Mouse (Mus musculus) hindbrain, embryonic 11.5 days (tissue): ENCODE results near the gene Astn1. TPM values are rescaled to one million over a fixed set of nuclear protein-coding genes. Genes with fewer than 3 reads are reported as not detected.

Experiments
- ATAC-seq: fragments of 200-750 bp; cut with Nextera tagmentation; 2 replicates; pipeline ENCODE4 v1.8.0; 2017; ENCODE audit warnings: mild to moderate bottlenecking, moderate TSS enrichment, moderate library complexity; ENCODE audit not compliant: low FRiP score
- DNase-seq: peaks from one replicate; pipeline ENCODE4 v3.0.0-alpha.2; 2015; ENCODE audit warnings: low spot score
- H3K27ac ChIP-seq: fragments of 300-500 bp; sonication (generic); 2 replicates; pipeline ENCODE4 v1.5.1; 2014; ENCODE audit warnings: mild to moderate bottlenecking, low read depth, low read length
- H3K27me3 ChIP-seq: fragments of 300-500 bp; sonication (generic); 2 replicates; pipeline ENCODE4 v1.6.1; 2014; ENCODE audit warnings: mild to moderate bottlenecking, low read length, moderate library complexity, mixed read lengths; ENCODE audit not compliant: control insufficient read depth, insufficient read depth
- H3K36me3 ChIP-seq: fragments of 300-500 bp; sonication (generic); 2 replicates; pipeline ENCODE4 v1.6.1; 2014; ENCODE audit warnings: mild to moderate bottlenecking, low read length, moderate library complexity, mixed read lengths; ENCODE audit not compliant: control insufficient read depth, insufficient read depth
- H3K4me1 ChIP-seq: fragments of 300-500 bp; sonication (generic); replicated peaks from 2 replicates; pipeline ENCODE4 v1.6.1; 2014; ENCODE audit warnings: low read length, mixed read lengths; ENCODE audit not compliant: control insufficient read depth, insufficient read depth
- H3K4me2 ChIP-seq: fragments of 300-500 bp; sonication (generic); replicated peaks from 2 replicates; pipeline ENCODE4 v1.6.1; 2014; ENCODE audit warnings: mild to moderate bottlenecking, low read depth, low read length
- H3K4me3 ChIP-seq: fragments of 300-500 bp; sonication (generic); 2 replicates; pipeline ENCODE4 v1.5.1; 2014; ENCODE audit warnings: low read depth, low read length
- H3K9ac ChIP-seq: fragments of 300-500 bp; sonication (generic); 2 replicates; pipeline ENCODE4 v1.6.1; 2014; ENCODE audit warnings: low read depth, low read length
- H3K9me3 ChIP-seq: fragments of 300-500 bp; sonication (generic); 2 replicates; pipeline ENCODE4 v1.6.1; 2016; ENCODE audit warnings: low read length; ENCODE audit not compliant: control insufficient read depth
- WGBS: fragments of 180-500 bp; shearing (Covaris S2); extraction: QIAGEN DNeasy Blood & Tissue Kit; methylation state at CpG from one replicate; pipeline ENCODE4 v1.1.7; 2014; 5-methylcytosine and 5-hydroxymethylcytosine counted together
- polyA plus RNA-seq: library from polyadenylated mRNA; unstranded; fragments of >200 nt; fragmentation: Nextera tagmentation; extraction: Ambion mirVana; gene quantifications from 2 replicates; pipeline ENCODE4 v1.2.1, GENCODE M21; 2014

Gene Astn1
- polyA plus RNA-seq, 1 experiment from 2014 or later = 20.6 TPM

- Histone ChIP-seq H3K27me3 (no peaks in the 10 kb centered on the region), H3K27ac (peak overlapping the region; percentile 77), H3K4me1 (no peaks in the 10 kb centered on the region; the same call in 1 of the 2 replicates), H3K9ac (peak overlapping the region; percentile 81), H3K4me3 (peak overlapping the region; percentile 46), H3K36me3 (no peaks in the 10 kb centered on the region), H3K4me2 (peak overlapping the region; percentile 56), H3K9me3 (no peaks in the 10 kb centered on the region)
- DNase-seq (peak; percentile 70), ATAC-seq (peak; percentile 86)
- 0% methylated on average over 31 of the region's 37 CpGs for WGBS
These were observed 424 bp downstream of the Astn1 start for GRCm38 (mm10) chr1:158362292-158363101.

GRCm38 (mm10) chr1:158364461-158364860 is 2.4 kb downstream of the Astn1 start:
- peak; percentile 61 for ATAC-seq
- DNase-seq = peak; percentile 37
- Histone ChIP-seq H3K36me3 (no peaks in the 10 kb centered on the region), H3K4me1 (no peaks in the 10 kb centered on the region; the same call in 1 of the 2 replicates), H3K27me3 (no peaks in the 10 kb centered on the region), H3K9ac (no peak overlapping the region), H3K4me2 (peak overlapping the region; percentile 22), H3K27ac (no peak overlapping the region), H3K4me3 (peak overlapping the region; percentile 10; the same call in 1 of the 2 replicates), H3K9me3 (no peaks in the 10 kb centered on the region)
- WGBS = 30% methylated on average over 1 of the region's 1 CpGs

- DNase-seq (no peak), ATAC-seq (no peak)
- no peaks in the 10 kb centered on the region; the same call in 1 of the 2 replicates for H3K36me3 ChIP-seq
- no peak overlapping the region for H3K4me2 ChIP-seq
- H3K4me3 ChIP-seq = no peak overlapping the region
- WGBS = 83% methylated on average over 6 of the region's 6 CpGs
- no peaks in the 10 kb centered on the region for H3K27me3 ChIP-seq
- H3K4me1 ChIP-seq = no peaks in the 10 kb centered on the region
- no peak overlapping the region for H3K27ac ChIP-seq
- no peaks in the 10 kb centered on the region for H3K9me3 ChIP-seq
- H3K9ac ChIP-seq = no peak overlapping the region
These were observed 20.2 kb downstream of the Astn1 start for GRCm38 (mm10) chr1:158382277-158382676.

- DNase-seq (no peak), ATAC-seq (no peak)
- 79% methylated on average over 3 of the region's 3 CpGs for WGBS
- H3K27ac ChIP-seq = no peak overlapping the region
- H3K4me1 ChIP-seq = no peaks in the 10 kb centered on the region
- H3K9ac ChIP-seq = no peak overlapping the region
- no peaks in the 10 kb centered on the region; the same call in 1 of the 2 replicates for H3K36me3 ChIP-seq
- no peaks in the 10 kb centered on the region for H3K27me3 ChIP-seq
- no peaks in the 10 kb centered on the region for H3K9me3 ChIP-seq
- H3K4me3 ChIP-seq = no peak overlapping the region
- no peak overlapping the region for H3K4me2 ChIP-seq
These were observed 21.1 kb downstream of the Astn1 start for GRCm38 (mm10) chr1:158383210-158383609.

- ATAC-seq (no peak), DNase-seq (no peak)
- WGBS = 93% methylated on average over 2 of the region's 2 CpGs
- Histone ChIP-seq H3K9me3 (no peaks in the 10 kb centered on the region), H3K36me3 (no peaks in the 10 kb centered on the region; the same call in 1 of the 2 replicates), H3K4me1 (no peaks in the 10 kb centered on the region), H3K4me2 (no peak overlapping the region), H3K27me3 (no peaks in the 10 kb centered on the region), H3K4me3 (no peak overlapping the region), H3K27ac (no peak overlapping the region), H3K9ac (no peak overlapping the region)
These were observed 23.2 kb downstream of the Astn1 start for GRCm38 (mm10) chr1:158385311-158385710.

GRCm38 (mm10) chr1:158386781-158387180 is 24.7 kb downstream of the Astn1 start:
- Histone ChIP-seq H3K4me1 (no peaks in the 10 kb centered on the region), H3K36me3 (no peaks in the 10 kb centered on the region; the same call in 1 of the 2 replicates), H3K27ac (no peak overlapping the region), H3K4me3 (no peak overlapping the region), H3K9ac (no peak overlapping the region), H3K27me3 (no peaks in the 10 kb centered on the region), H3K9me3 (no peaks in the 10 kb centered on the region), H3K4me2 (no peak overlapping the region)
- 23% methylated on average over 3 of the region's 3 CpGs for WGBS
- DNase-seq (no peak), ATAC-seq (no peak)

GRCm38 (mm10) chr1:158388995-158389394 is 26.9 kb downstream of the Astn1 start:
- WGBS = 92% methylated on average over 4 of the region's 4 CpGs
- Histone ChIP-seq H3K36me3 (no peaks in the 10 kb centered on the region; the same call in 1 of the 2 replicates), H3K4me1 (no peaks in the 10 kb centered on the region), H3K4me2 (no peak overlapping the region), H3K27ac (no peak overlapping the region), H3K9ac (no peak overlapping the region), H3K9me3 (no peaks in the 10 kb centered on the region), H3K4me3 (no peak overlapping the region), H3K27me3 (no peaks in the 10 kb centered on the region)
- ATAC-seq (no peak), DNase-seq (no peak)

GRCm38 (mm10) chr1:158390693-158391092 is 28.6 kb downstream of the Astn1 start:
- DNase-seq (no peak), ATAC-seq (no peak)
- no peaks in the 10 kb centered on the region for H3K27me3 ChIP-seq
- WGBS = 75% methylated on average over 4 of the region's 4 CpGs
- H3K9me3 ChIP-seq = no peaks in the 10 kb centered on the region
- H3K9ac ChIP-seq = no peak overlapping the region
- H3K4me3 ChIP-seq = no peak overlapping the region
- no peak overlapping the region for H3K4me2 ChIP-seq
- H3K36me3 ChIP-seq = no peaks in the 10 kb centered on the region
- no peaks in the 10 kb centered on the region for H3K4me1 ChIP-seq
- H3K27ac ChIP-seq = no peak overlapping the region

- ATAC-seq = no peak
- DNase-seq = no peak
- Histone ChIP-seq H3K27me3 (no peaks in the 10 kb centered on the region), H3K9me3 (no peaks in the 10 kb centered on the region), H3K4me1 (no peaks in the 10 kb centered on the region), H3K9ac (no peak overlapping the region), H3K4me2 (no peak overlapping the region), H3K36me3 (no peaks in the 10 kb centered on the region), H3K27ac (no peak overlapping the region), H3K4me3 (no peak overlapping the region)
- WGBS = 89% methylated on average over 2 of the region's 2 CpGs
These were observed 35.0 kb downstream of the Astn1 start for GRCm38 (mm10) chr1:158397058-158397457.
